Mouse (Mus musculus): ENCODE data around the gene Lrba.

DNA sequence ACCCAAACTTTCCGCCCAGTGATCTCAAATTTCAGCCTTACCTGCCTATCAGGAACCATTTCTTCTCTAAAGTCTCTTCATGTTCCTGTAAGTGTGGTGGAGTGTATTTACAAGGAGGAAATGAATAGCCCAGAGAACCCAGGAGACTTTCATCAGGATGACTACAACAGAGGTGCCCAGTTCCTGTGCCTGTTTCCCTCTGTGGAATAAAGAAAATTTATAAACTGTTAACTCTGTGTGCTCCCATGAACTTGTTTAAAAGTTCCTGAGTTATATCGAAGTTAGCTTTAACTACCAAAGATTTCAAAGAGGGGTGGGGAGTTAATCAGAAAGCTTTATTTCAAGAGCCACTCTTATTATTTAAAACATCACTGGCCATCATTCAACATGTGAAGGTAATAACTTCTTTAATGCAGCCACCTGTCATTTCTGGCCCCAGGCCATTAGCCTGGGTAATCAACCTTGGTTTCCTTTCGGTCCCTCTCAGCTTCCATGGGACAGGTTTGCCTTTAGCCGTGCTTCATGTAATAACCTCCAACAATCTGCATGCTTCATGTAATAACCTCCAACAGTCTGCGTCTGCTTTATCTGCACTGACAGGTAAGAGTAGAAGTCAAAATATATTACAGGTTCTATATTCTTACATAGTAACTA lies 36.6 kb upstream of the Lrba start:
- TF ChIP-seq CTCF (IDR thresholded peaks at IDR 0.05; ENCODE audit: low read depth) (no peak), EP300 (optimal IDR thresholded peaks at IDR 0.05) (no peak)
